Mouse (Mus musculus): ENCODE measurements around the gene Ccdc6. TPM values are rescaled to one million over a fixed set of nuclear protein-coding genes. Genes with fewer than 3 reads are reported as not detected.

Ccdc6 gene
- total and polyA plus RNA-seq, 3 experiments, result 21.1 to 93.8 (median 22.2) TPM

GRCm38 (mm10) chr10:70132087-70132560 lies 35.2 kb downstream of the Ccdc6 start:
- Histone ChIP-seq H3K4me3 (ENCODE audit: low read depth, low read length) (peak overlapping the region; percentile 13; the same call in 1 of the 2 replicates), H3K27me3 (ENCODE audit: insufficient read depth, low read length) (no peaks in the 10 kb centered on the region), H3K9me3 (replicated peaks) (no peaks in the 10 kb centered on the region), H3K4me1 (ENCODE audit: insufficient read depth, low read depth, low read length) (peaks cover 69% of the 10 kb centered on the region), H3K36me3 (replicated peaks) (peaks cover 46% of the 10 kb centered on the region)
- TF ChIP-seq GATA2 (IDR thresholded peaks at IDR 0.05; ENCODE audit: borderline replicate concordance, low read depth, low read length) (no peak), GATA1 (IDR thresholded peaks at IDR 0.05; ENCODE audit: borderline replicate concordance, low read length) (no peak), CTCF (IDR thresholded peaks at IDR 0.05; ENCODE audit: low read depth, low read length) (no peak), TAL1 (conservative IDR thresholded peaks at IDR 0.05; ENCODE audit: low read depth, low read length) (no peak), POLR2AphosphoS5 (IDR thresholded peaks at IDR 0.05; ENCODE audit: insufficient replicate concordance, low read depth, low read length) (no peak)
- no peak for ATAC-seq (ENCODE audit: extremely low read depth, insufficient number of reproducible peaks, low FRiP score, poor library complexity, severe bottlenecking)
- no peak for DNase-seq (ENCODE audit: low spot score)

- ATAC-seq (ENCODE audit: extremely low read depth, insufficient number of reproducible peaks, low FRiP score, poor library complexity, severe bottlenecking) (no peak), DNase-seq (ENCODE audit: low spot score) (no peak)
- TF ChIP-seq GATA1 (IDR thresholded peaks at IDR 0.05; ENCODE audit: borderline replicate concordance, low read length) (no peak), TAL1 (conservative IDR thresholded peaks at IDR 0.05; ENCODE audit: low read depth, low read length) (no peak), POLR2AphosphoS5 (IDR thresholded peaks at IDR 0.05; ENCODE audit: insufficient replicate concordance, low read depth, low read length) (no peak), CTCF (IDR thresholded peaks at IDR 0.05; ENCODE audit: low read depth, low read length) (no peak), GATA2 (IDR thresholded peaks at IDR 0.05; ENCODE audit: borderline replicate concordance, low read depth, low read length) (no peak)
- H3K9me3 ChIP-seq (replicated peaks), result no peaks in the 10 kb centered on the region
- peak overlapping the region; percentile 54; the same call in 1 of the 2 replicates for H3K4me3 ChIP-seq (ENCODE audit: low read depth, low read length)
- H3K27me3 ChIP-seq (ENCODE audit: insufficient read depth, low read length), result no peaks in the 10 kb centered on the region
- peaks cover 68% of the 10 kb centered on the region for H3K4me1 ChIP-seq (ENCODE audit: insufficient read depth, low read depth, low read length)
- H3K36me3 ChIP-seq (replicated peaks), result peaks cover 46% of the 10 kb centered on the region
Measured at GRCm38 (mm10) chr10:70132714-70133113, 35.8 kb downstream of the Ccdc6 start.

DNA sequence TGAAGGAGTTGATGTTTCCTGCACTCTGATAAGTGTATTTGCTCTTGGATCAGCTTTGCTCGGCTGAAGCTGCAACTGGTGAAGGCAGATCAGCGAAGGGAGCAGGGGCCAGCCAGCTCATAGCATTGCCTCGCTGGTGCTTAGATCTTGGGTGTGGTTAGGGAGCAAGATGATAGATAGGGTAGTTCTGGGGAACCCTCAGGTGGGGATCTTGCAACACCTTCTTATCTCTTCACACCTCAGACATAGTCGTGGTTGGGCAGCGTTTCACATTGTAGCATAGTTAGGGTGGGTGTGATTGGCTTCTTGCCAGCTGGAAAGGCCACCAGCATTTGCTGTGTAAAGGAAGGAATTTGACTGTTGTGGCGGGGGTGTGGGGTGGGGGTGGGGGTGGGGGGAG lies 36.3 kb downstream of the Ccdc6 start:
- ATAC-seq (ENCODE audit: extremely low read depth, insufficient number of reproducible peaks, low FRiP score, poor library complexity, severe bottlenecking) (peak; percentile 76), DNase-seq (ENCODE audit: low spot score) (peak; percentile 53)
- Histone ChIP-seq H3K36me3 (replicated peaks) (peaks cover 46% of the 10 kb centered on the region), H3K4me3 (ENCODE audit: low read depth, low read length) (peak overlapping the region; percentile 54; the same call in 1 of the 2 replicates), H3K27me3 (ENCODE audit: insufficient read depth, low read length) (no peaks in the 10 kb centered on the region), H3K9me3 (replicated peaks) (no peaks in the 10 kb centered on the region), H3K4me1 (ENCODE audit: insufficient read depth, low read depth, low read length) (peaks cover 69% of the 10 kb centered on the region)
- no peak for TF ChIP-seq TAL1 (conservative IDR thresholded peaks at IDR 0.05; ENCODE audit: low read depth, low read length)
- TF ChIP-seq GATA2 (IDR thresholded peaks at IDR 0.05; ENCODE audit: borderline replicate concordance, low read depth, low read length), result no peak
- TF ChIP-seq CTCF (IDR thresholded peaks at IDR 0.05; ENCODE audit: low read depth, low read length), result no peak
- no peak for TF ChIP-seq GATA1 (IDR thresholded peaks at IDR 0.05; ENCODE audit: borderline replicate concordance, low read length)
- no peak for TF ChIP-seq POLR2AphosphoS5 (IDR thresholded peaks at IDR 0.05; ENCODE audit: insufficient replicate concordance, low read depth, low read length)

- H3K36me3 ChIP-seq (replicated peaks), result peaks cover 42% of the 10 kb centered on the region
- no peaks in the 10 kb centered on the region for H3K9me3 ChIP-seq (replicated peaks)
- H3K4me3 ChIP-seq (ENCODE audit: low read depth, low read length), result no peak overlapping the region
- ATAC-seq (ENCODE audit: extremely low read depth, insufficient number of reproducible peaks, low FRiP score, poor library complexity, severe bottlenecking) (no peak), DNase-seq (ENCODE audit: low spot score) (no peak)
- peak; percentile 39 for TF ChIP-seq CTCF (IDR thresholded peaks at IDR 0.05; ENCODE audit: low read depth, low read length)
- no peak for TF ChIP-seq GATA1 (IDR thresholded peaks at IDR 0.05; ENCODE audit: borderline replicate concordance, low read length)
- peaks cover 68% of the 10 kb centered on the region for H3K4me1 ChIP-seq (ENCODE audit: insufficient read depth, low read depth, low read length)
- no peaks in the 10 kb centered on the region for H3K27me3 ChIP-seq (ENCODE audit: insufficient read depth, low read length)
Measured at GRCm38 (mm10) chr10:70135680-70136079, 38.8 kb downstream of the Ccdc6 start.

- no peaks in the 10 kb centered on the region for H3K9me3 ChIP-seq (replicated peaks)
- H3K4me3 ChIP-seq (ENCODE audit: low read depth, low read length), result no peak overlapping the region
- TF ChIP-seq POLR2AphosphoS5 (IDR thresholded peaks at IDR 0.05; ENCODE audit: insufficient replicate concordance, low read depth, low read length) (no peak), GATA1 (IDR thresholded peaks at IDR 0.05; ENCODE audit: borderline replicate concordance, low read length) (no peak), TAL1 (conservative IDR thresholded peaks at IDR 0.05; ENCODE audit: low read depth, low read length) (no peak), CTCF (IDR thresholded peaks at IDR 0.05; ENCODE audit: low read depth, low read length) (no peak), GATA2 (IDR thresholded peaks at IDR 0.05; ENCODE audit: borderline replicate concordance, low read depth, low read length) (no peak)
- DNase-seq (ENCODE audit: low spot score) (no peak), ATAC-seq (ENCODE audit: extremely low read depth, insufficient number of reproducible peaks, low FRiP score, poor library complexity, severe bottlenecking) (no peak)
- H3K4me1 ChIP-seq (ENCODE audit: insufficient read depth, low read depth, low read length), result peaks cover 54% of the 10 kb centered on the region
- H3K27me3 ChIP-seq (ENCODE audit: insufficient read depth, low read length), result no peaks in the 10 kb centered on the region
- H3K36me3 ChIP-seq (replicated peaks), result peaks cover 51% of the 10 kb centered on the region
Measured at GRCm38 (mm10) chr10:70137652-70138051, 40.7 kb downstream of the Ccdc6 start.

DNA sequence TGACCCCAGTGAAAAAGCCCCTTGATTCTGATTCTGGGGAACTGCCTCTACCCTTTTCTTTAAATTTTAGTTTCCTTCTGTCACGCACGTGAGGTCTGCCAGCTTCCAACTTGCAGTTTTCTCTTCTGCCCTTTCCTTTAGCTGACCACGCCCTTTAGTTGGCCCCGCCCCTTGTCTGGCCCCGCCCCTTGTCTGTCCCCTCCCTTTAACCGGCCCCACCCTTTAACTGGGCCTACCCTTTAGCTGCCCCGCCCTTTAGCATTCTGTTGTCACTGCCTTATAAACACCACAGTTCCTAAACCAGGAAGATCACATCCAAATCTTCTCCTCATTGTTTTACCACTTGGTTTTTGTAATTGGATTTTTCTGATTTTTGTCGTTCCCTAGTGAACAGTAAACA lies 41.2 kb downstream of the Ccdc6 start:
- H3K36me3 ChIP-seq (replicated peaks), result peaks cover 56% of the 10 kb centered on the region
- ATAC-seq (ENCODE audit: extremely low read depth, insufficient number of reproducible peaks, low FRiP score, poor library complexity, severe bottlenecking) (peak; percentile 46), DNase-seq (ENCODE audit: low spot score) (peak; percentile 36)
- no peaks in the 10 kb centered on the region for H3K9me3 ChIP-seq (replicated peaks)
- H3K27me3 ChIP-seq (ENCODE audit: insufficient read depth, low read length), result no peaks in the 10 kb centered on the region
- H3K4me1 ChIP-seq (ENCODE audit: insufficient read depth, low read depth, low read length), result peaks cover 49% of the 10 kb centered on the region
- TF ChIP-seq GATA1 (IDR thresholded peaks at IDR 0.05; ENCODE audit: borderline replicate concordance, low read length) (no peak), TAL1 (conservative IDR thresholded peaks at IDR 0.05; ENCODE audit: low read depth, low read length) (no peak), CTCF (IDR thresholded peaks at IDR 0.05; ENCODE audit: low read depth, low read length) (no peak), GATA2 (IDR thresholded peaks at IDR 0.05; ENCODE audit: borderline replicate concordance, low read depth, low read length) (no peak), POLR2AphosphoS5 (IDR thresholded peaks at IDR 0.05; ENCODE audit: insufficient replicate concordance, low read depth, low read length) (no peak)
- H3K4me3 ChIP-seq (ENCODE audit: low read depth, low read length), result no peak overlapping the region
